Mouse (Mus musculus) mouse trophoblast stem cell (cell line): ENCODE measurements around the gene Mycbp.
"Not testable (repeated sequence)": the region's sequence is repeated elsewhere in the genome, so short reads cannot be mapped to it uniquely, and the experiment has no call there.

Experiments used
- in situ Hi-C, 2 experiments: fragments of 300-500 bp; cut with MseI, MboI; formaldehyde crosslinking; loops; 2 replicates in 1 of 2; 3 replicates in 1 of 2; pipeline ENCODE4 v1.15.1; 2025

The Mycbp gene

DNA sequence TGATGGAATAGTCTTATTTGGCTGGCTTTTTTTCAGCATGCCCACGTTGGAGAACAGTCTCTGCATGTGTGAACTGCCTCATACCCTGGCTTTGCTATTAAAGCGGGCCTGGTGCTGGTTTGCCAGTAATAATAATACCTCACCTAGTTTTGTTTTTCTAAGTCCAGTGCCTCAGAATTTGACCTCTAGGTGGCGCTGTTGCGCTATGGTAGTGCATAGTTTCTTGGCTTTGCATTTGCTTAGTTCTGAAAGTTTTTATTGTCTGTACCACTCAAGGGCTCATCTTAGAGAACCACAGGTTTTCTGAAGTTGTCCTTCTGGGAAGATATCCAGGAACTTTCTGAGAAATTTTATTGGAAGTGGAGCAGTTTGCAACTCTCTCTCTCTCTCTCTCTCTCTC is 35.2 kb downstream of the Mycbp start:
- in situ Hi-C loops: loop anchor here in 1 of 2 experiments (10.0 kb wide), 1 partner anchor 735 kb away; no protein-coding TSS in a partner anchor

DNA sequence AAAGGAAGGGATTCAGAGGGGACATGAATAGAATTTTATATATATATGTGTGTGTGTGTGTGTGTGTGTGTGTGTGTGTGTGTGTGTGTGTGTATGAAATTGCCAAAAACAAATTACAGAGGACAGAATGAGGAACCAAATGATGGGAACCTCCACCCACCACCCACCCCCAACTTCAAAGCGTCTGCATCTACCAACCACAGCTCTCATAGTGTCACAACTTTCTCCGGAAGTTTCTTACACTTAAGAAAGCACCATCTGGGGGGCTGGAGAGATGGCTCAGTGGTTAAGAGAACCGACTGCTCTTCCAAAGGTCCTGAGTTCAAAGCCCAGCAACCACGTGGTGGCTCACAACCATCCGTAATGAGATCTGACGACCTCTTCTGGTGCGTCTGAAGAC is 36.2 kb downstream of the Mycbp start:
- in situ Hi-C loops: not testable (repeated sequence)

DNA sequence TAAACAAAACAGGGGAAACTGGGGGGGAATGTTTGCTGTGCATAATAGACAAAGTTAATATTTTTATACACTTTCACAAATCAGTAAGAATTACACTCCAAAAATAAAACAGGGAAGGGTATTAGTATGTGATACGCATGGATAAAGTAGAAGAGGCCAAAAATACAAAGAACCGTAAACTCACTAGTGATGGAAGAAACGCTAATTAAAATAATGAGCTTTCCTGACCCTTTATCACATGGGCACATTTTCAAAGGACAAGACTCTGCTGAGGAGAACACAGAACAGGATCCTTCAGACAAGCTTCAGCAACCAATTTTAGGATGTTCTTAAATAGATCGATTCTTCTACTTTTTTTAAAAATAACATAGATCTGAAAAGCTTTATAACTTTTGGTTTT is 42.1 kb downstream of the Mycbp start:
- in situ Hi-C loops: no loop called here

DNA sequence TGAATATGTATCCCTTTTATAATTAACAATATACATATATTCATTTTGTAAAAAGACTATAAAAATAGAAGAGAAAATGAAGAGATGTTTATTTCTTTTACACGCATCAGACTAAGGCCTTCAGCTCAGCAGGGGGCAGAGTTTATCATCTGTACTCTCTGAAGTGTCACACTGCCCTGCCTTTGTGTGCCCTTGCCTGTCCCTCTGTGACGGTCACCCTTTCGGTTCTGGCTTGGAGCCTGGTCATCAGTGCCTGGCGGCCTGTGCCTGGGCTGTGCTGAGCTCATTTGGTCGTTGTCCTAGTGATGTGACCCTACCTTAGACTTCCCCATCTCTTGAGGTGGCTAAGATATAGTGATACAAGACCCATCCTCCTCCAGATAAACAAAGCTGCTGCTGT is 42.5 kb downstream of the Mycbp start:
- in situ Hi-C loops: no loop called here

DNA sequence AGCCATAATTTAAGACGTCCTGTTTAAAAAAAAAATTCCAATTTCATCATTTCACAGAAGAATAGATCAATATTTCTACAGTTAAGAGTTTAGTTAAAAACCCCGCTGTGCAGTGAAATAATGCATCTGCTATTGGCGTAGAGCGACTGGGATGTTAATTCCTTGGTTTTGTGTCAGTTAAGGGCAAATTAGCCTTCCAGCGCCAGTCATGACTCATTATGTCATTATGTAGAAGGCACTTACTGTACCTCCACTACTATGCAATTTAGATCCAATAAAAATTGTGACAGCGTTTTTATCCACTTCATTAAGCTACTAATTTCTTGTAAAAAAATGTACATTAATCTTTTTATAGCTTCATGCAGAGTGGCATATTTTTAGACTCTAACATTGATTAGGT is 44.3 kb downstream of the Mycbp start:
- in situ Hi-C loops: no loop called here

DNA sequence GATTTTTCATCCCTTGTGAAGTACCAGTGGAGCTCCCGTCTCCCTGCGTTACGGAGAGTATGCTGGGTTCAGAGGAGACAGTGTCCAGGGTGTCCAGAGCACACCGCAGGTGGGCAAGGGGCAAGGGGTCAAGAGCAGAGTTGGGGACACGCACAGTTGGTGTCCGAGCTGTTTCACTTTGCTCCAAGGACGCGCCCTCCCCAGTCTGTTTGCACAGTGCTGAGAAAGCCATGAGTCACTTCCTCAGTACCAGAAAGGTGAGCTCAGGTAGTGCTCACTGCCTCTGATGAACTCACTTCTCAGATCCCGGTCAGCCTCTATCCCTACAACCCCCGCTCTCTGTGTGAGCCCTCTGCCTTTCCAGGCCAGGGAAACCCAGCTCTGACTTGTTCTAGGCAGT is 45.0 kb downstream of the Mycbp start:
- in situ Hi-C loops: loop anchor here in 1 of 2 experiments (25.0 kb wide), 1 partner anchor 713 kb away; the partner anchor contains the start of gene Pou3f1

DNA sequence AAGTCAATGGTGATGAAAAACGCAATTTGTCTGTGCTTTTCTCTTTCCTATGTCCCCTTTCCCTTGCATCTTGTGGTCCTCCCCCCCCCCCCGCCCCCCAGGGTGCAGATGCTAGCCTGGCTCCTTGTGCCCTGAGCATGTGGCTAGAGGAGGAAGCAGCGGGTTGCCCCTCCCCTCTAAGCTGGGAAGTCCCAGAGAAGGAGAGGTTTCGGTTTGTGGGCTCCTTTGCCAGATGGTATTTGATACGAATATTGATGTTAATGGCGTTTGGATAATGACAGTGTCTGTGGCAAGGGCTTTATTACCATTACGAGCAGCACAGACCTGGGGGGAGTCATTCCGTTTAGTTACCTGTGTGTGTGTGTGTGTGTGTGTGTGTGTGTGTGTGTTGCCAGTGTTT is 47.4 kb downstream of the Mycbp start:
- in situ Hi-C loops: loop anchor here in 1 of 2 experiments (25.0 kb wide), 1 partner anchor 710 kb away; the partner anchor contains the start of gene Pou3f1

DNA sequence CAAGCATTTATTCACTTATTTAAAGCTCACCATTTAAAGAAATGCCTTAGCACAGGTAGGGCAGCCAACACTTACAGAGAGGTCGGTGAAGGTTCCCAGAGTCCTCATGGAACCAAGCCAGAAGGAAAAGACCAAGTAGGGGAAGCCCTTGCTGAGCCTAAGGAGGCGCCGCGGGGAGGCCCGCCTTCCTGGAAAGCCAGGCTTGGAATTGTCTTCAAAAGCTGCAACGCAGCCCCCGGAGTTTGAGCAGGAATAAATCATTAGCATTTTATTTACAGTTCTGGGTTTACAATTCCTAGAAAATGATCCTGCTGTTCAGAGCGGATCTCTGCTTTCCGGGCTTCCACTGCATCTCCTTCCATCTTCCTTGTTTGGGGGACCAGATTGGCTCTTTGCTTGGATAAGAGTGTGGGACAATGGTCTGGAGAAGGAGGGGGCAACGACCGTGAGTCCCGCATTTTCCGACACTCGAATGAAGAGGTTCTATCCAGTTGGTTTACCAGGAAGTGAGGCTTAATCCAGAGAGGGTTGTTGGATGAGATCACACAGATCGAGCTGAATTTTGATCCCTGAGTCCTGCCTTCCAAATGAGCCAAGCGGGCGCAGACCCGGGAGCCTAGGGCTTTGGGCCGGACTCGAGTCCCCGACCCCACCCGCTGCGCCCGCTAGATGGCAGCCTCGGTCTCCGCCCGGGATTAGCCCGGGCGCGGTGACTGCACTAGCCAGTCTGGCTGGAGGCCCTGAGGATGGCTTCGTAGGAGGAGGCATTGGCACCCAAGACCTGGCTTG is 52.3 kb downstream of the Mycbp start:
- in situ Hi-C loops: loop anchor here in 1 of 2 experiments (25.0 kb wide), 1 partner anchor 705 kb away; the partner anchor contains the start of gene Pou3f1

DNA sequence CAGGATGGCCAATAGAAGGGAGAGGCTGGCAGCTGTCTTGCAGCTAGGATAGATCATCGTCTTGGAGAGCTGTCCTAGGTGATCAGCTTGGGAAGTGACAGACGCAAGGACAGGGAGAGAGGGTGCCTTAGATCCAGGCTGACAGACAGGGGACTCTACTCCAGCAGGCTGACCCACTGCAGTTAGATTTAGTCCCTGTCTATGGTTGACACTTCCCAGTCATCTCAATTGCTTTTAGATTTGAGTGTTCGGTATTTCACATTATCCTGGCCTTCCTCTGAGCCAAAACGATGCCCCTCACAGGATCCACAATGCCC is 52.8 kb downstream of the Mycbp start:
- in situ Hi-C loops: loop anchor here in 1 of 2 experiments (25.0 kb wide), 1 partner anchor 705 kb away; the partner anchor contains the start of gene Pou3f1

DNA sequence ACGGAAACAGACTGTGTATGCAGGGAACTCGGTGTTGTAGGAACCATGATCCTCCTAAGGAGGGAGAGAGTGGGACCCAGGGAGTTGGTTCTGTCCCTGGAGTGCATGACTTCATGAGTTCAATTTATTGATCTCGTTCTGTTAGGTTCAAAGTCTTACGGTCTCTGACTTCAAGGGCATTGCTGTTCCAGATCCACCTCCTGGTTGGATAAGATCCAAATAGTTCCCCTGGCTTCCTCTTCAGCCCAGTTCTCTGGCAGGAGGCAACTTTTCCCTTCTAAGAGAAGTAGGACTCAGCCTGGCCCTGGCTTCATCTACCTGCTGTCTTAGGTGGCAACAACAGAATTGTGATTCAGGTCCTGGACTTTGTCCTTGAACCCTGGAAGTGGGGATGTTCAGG is 53.3 kb downstream of the Mycbp start:
- in situ Hi-C loops: loop anchor here in 1 of 2 experiments (25.0 kb wide), 1 partner anchor 704 kb away; the partner anchor contains the start of gene Pou3f1

DNA sequence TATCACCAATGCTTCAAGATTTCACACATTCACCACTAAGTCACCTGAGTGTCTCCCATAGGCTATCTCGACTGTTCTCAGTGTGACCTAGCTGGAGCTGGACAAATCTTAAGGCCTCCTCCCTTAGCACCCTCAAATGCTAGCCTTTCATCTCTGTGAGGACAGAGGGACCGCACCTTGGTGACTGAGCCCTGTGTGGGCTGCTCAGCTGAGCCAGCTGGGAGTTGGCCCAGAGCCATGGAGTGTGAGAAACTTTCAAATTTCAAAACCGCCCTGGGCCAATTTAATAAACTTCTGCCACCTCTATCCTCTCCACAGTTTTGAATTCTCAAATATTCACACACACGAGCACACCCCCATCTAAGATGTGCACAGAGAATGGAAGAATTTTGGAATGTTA is 56.3 kb downstream of the Mycbp start:
- in situ Hi-C loops: loop anchor here in 1 of 2 experiments (25.0 kb wide), 1 partner anchor 701 kb away; the partner anchor contains the start of gene Pou3f1
